Mouse (Mus musculus) kidney, embryonic 14.5 days (tissue): ENCODE results near the gene Rhoh. TPM values are rescaled to one million over a fixed set of nuclear protein-coding genes. Genes with fewer than 3 reads are reported as not detected.
A peak's percentile ranks its signal among the peaks of the same experiment; 100 is the strongest.

Source experiments
- ATAC-seq: fragments of 200-750 bp; cut with Nextera tagmentation; 2 replicates; pipeline ENCODE4 v1.8.0; 2017; ENCODE audit warnings: moderate number of reproducible peaks, mild to moderate bottlenecking, moderate TSS enrichment, moderate library complexity; ENCODE audit not compliant: low FRiP score, low TSS enrichment
- H3K27ac ChIP-seq: fragments of 300-500 bp; sonication (generic); 2 replicates; pipeline ENCODE4 v1.5.1; 2014; ENCODE audit warnings: low read depth, mild to moderate bottlenecking, low read length, moderate library complexity, mixed read lengths
- H3K27me3 ChIP-seq: fragments of 300-500 bp; sonication (generic); 2 replicates; pipeline ENCODE4 v1.6.1; 2014; ENCODE audit warnings: mild to moderate bottlenecking, low read length; ENCODE audit not compliant: control insufficient read depth, insufficient read depth
- H3K36me3 ChIP-seq: fragments of 300-500 bp; sonication (generic); 2 replicates; pipeline ENCODE4 v1.6.1; 2014; ENCODE audit warnings: low read length, mixed read lengths; ENCODE audit not compliant: control insufficient read depth, insufficient read depth
- H3K4me1 ChIP-seq: fragments of 300-500 bp; sonication (generic); 2 replicates; pipeline ENCODE4 v1.6.1; 2014; ENCODE audit warnings: low read length, mixed read lengths; ENCODE audit not compliant: control insufficient read depth, insufficient read depth
- H3K4me2 ChIP-seq: fragments of 300-500 bp; sonication (generic); replicated peaks from 2 replicates; pipeline ENCODE4 v1.6.1; 2014; ENCODE audit warnings: low read depth, mild to moderate bottlenecking, low read length
- H3K4me3 ChIP-seq: fragments of 300-500 bp; sonication (generic); 2 replicates; pipeline ENCODE4 v1.5.1; 2014; ENCODE audit warnings: mild to moderate bottlenecking, low read length
- H3K9ac ChIP-seq: fragments of 300-500 bp; sonication (generic); 2 replicates; pipeline ENCODE4 v1.6.1; 2014; ENCODE audit warnings: low read depth, mild to moderate bottlenecking, low read length, moderate library complexity
- H3K9me3 ChIP-seq: fragments of 300-500 bp; sonication (generic); 2 replicates; pipeline ENCODE4 v1.6.1; 2016; ENCODE audit warnings: low read length; ENCODE audit not compliant: control insufficient read depth
- WGBS: fragments of 180-500 bp; shearing (Covaris S2); extraction: QIAGEN DNeasy Blood & Tissue Kit; methylation state at CpG from one replicate; pipeline ENCODE4 v1.1.7; 2014; 5-methylcytosine and 5-hydroxymethylcytosine counted together
- polyA plus RNA-seq: library from polyadenylated mRNA; unstranded; fragments of >200 nt; fragmentation: Nextera tagmentation; extraction: Ambion mirVana; gene quantifications from 2 replicates; pipeline ENCODE4 v1.2.1, GENCODE M21; 2014

Rhoh gene
- polyA plus RNA-seq, 1 experiment from 2014 or later = 0.57 TPM

- Histone ChIP-seq H3K4me3 (no peak overlapping the region), H3K27me3 (no peaks in the 10 kb centered on the region), H3K9me3 (no peaks in the 10 kb centered on the region), H3K4me1 (no peaks in the 10 kb centered on the region), H3K36me3 (peaks cover 6% of the 10 kb centered on the region; the same call in 1 of the 2 replicates), H3K27ac (no peak overlapping the region), H3K4me2 (no peak overlapping the region), H3K9ac (no peak overlapping the region)
- no peak for ATAC-seq
- 91% methylated on average over 8 of the region's 8 CpGs for WGBS
Measured at GRCm38 (mm10) chr5:65833766-65834498, 27.1 kb upstream of the Rhoh start.

- ATAC-seq = peak; percentile 95
- Histone ChIP-seq H3K4me2 (no peak overlapping the region), H3K27me3 (no peaks in the 10 kb centered on the region), H3K27ac (peak overlapping the region; percentile 42; the same call in 1 of the 2 replicates), H3K4me3 (no peak overlapping the region), H3K4me1 (no peaks in the 10 kb centered on the region), H3K36me3 (no peaks in the 10 kb centered on the region), H3K9me3 (no peaks in the 10 kb centered on the region), H3K9ac (no peak overlapping the region)
- 19% methylated on average over 6 of the region's 6 CpGs for WGBS
Measured at GRCm38 (mm10) chr5:65838053-65838452, 23.0 kb upstream of the Rhoh start.

- Histone ChIP-seq H3K4me3 (no peak overlapping the region), H3K9me3 (no peaks in the 10 kb centered on the region), H3K27me3 (no peaks in the 10 kb centered on the region), H3K9ac (no peak overlapping the region), H3K36me3 (no peaks in the 10 kb centered on the region), H3K27ac (no peak overlapping the region), H3K4me1 (no peaks in the 10 kb centered on the region), H3K4me2 (no peak overlapping the region)
- ATAC-seq = no peak
- WGBS = 96% methylated on average over 7 of the region's 7 CpGs
Measured at GRCm38 (mm10) chr5:65842947-65843346, 18.1 kb upstream of the Rhoh start.

- no peak overlapping the region for H3K4me2 ChIP-seq
- no peak overlapping the region for H3K4me3 ChIP-seq
- no peak for ATAC-seq
- H3K27ac ChIP-seq = no peak overlapping the region
- H3K9ac ChIP-seq = no peak overlapping the region
- WGBS = 88% methylated on average over 8 of the region's 8 CpGs
- no peaks in the 10 kb centered on the region for H3K4me1 ChIP-seq
- H3K27me3 ChIP-seq = no peaks in the 10 kb centered on the region
- H3K9me3 ChIP-seq = no peaks in the 10 kb centered on the region
- no peaks in the 10 kb centered on the region for H3K36me3 ChIP-seq
Measured at GRCm38 (mm10) chr5:65846534-65846933, 14.5 kb upstream of the Rhoh start.

DNA sequence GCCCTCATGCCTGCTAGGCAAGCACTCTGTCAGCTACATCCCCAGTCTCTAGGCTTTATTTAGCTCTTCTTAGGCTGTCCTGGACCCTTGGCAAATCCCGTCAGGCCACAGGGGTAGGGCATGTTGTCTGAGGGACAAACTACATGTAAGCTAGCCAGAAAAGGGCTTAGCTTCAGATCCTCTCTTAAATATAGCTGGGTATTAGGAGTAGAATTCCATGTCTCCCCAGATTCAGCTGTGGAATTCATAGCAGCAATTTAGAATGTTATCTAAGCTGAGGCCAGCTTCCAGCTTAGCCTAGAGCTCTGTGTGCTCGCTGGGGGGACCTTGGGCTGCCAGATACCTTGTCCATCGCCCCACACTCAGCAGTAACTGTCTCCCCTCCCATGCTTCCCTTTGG is 14.1 kb upstream of the Rhoh start:
- H3K9ac ChIP-seq = no peak overlapping the region
- no peak overlapping the region for H3K27ac ChIP-seq
- no peaks in the 10 kb centered on the region for H3K9me3 ChIP-seq
- H3K4me3 ChIP-seq = no peak overlapping the region
- 86% methylated on average over 3 of the region's 3 CpGs for WGBS
- no peak for ATAC-seq
- no peaks in the 10 kb centered on the region for H3K27me3 ChIP-seq
- H3K36me3 ChIP-seq = no peaks in the 10 kb centered on the region
- H3K4me2 ChIP-seq = no peak overlapping the region
- H3K4me1 ChIP-seq = no peaks in the 10 kb centered on the region

GRCm38 (mm10) chr5:65847656-65848055 is 13.4 kb upstream of the Rhoh start:
- no peak overlapping the region for H3K9ac ChIP-seq
- H3K36me3 ChIP-seq = no peaks in the 10 kb centered on the region
- no peaks in the 10 kb centered on the region for H3K27me3 ChIP-seq
- H3K4me1 ChIP-seq = no peaks in the 10 kb centered on the region
- 90% methylated on average over 7 of the region's 7 CpGs for WGBS
- H3K9me3 ChIP-seq = no peaks in the 10 kb centered on the region
- H3K4me3 ChIP-seq = no peak overlapping the region
- no peak overlapping the region for H3K27ac ChIP-seq
- no peak for ATAC-seq
- H3K4me2 ChIP-seq = no peak overlapping the region

DNA sequence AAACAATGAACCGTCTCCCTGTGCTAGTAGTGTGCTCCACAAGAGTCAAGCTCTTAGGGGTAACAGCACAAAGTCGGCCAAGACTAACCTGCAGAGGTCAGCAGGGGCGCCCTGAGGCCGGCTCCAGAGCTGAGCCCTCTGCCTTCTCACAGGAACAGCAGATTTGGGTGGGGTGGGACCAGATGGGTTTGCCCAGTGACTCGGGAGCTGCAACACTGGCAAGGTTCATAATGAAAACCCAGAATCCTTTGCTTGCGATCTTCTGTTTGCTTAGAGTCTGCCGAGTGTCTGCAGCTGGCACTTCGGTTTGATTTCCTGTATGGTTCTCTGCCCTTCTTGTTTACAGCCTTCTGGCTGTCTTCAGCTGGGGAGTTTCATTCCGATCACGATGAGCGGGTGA is 10.2 kb upstream of the Rhoh start:
- no peaks in the 10 kb centered on the region for H3K4me1 ChIP-seq
- no peak overlapping the region for H3K9ac ChIP-seq
- no peaks in the 10 kb centered on the region for H3K9me3 ChIP-seq
- ATAC-seq = no peak
- H3K4me3 ChIP-seq = no peak overlapping the region
- no peak overlapping the region for H3K4me2 ChIP-seq
- H3K27ac ChIP-seq = no peak overlapping the region
- 56% methylated on average over 11 of the region's 11 CpGs for WGBS
- no peaks in the 10 kb centered on the region for H3K27me3 ChIP-seq
- no peaks in the 10 kb centered on the region for H3K36me3 ChIP-seq

GRCm38 (mm10) chr5:65854786-65855191 is 6.2 kb upstream of the Rhoh start:
- peak; percentile 70 for ATAC-seq
- H3K27me3 ChIP-seq = no peaks in the 10 kb centered on the region
- no peaks in the 10 kb centered on the region for H3K36me3 ChIP-seq
- WGBS = 28% methylated on average over 8 of the region's 8 CpGs
- no peak overlapping the region for H3K9ac ChIP-seq
- H3K4me2 ChIP-seq = no peak overlapping the region; the same call in 1 of the 2 replicates
- peaks cover 10% of the 10 kb centered on the region; the same call in 1 of the 2 replicates for H3K4me1 ChIP-seq
- no peak overlapping the region for H3K4me3 ChIP-seq
- H3K27ac ChIP-seq = no peak overlapping the region
- no peaks in the 10 kb centered on the region for H3K9me3 ChIP-seq

- no peaks in the 10 kb centered on the region for H3K9me3 ChIP-seq
- WGBS = 54% methylated on average over 3 of the region's 3 CpGs
- no peak overlapping the region for H3K4me3 ChIP-seq
- H3K4me1 ChIP-seq = peaks cover 10% of the 10 kb centered on the region; the same call in 1 of the 2 replicates
- H3K27ac ChIP-seq = no peak overlapping the region
- H3K27me3 ChIP-seq = no peaks in the 10 kb centered on the region
- no peak for ATAC-seq
- no peak overlapping the region for H3K9ac ChIP-seq
- no peaks in the 10 kb centered on the region for H3K36me3 ChIP-seq
- no peak overlapping the region for H3K4me2 ChIP-seq
Measured at GRCm38 (mm10) chr5:65855571-65855970, 5.4 kb upstream of the Rhoh start.
